Mouse (Mus musculus): ENCODE measurements around the gene Mcm7.
A peak's percentile ranks its signal among the peaks of the same experiment; 100 is the strongest.

DNA sequence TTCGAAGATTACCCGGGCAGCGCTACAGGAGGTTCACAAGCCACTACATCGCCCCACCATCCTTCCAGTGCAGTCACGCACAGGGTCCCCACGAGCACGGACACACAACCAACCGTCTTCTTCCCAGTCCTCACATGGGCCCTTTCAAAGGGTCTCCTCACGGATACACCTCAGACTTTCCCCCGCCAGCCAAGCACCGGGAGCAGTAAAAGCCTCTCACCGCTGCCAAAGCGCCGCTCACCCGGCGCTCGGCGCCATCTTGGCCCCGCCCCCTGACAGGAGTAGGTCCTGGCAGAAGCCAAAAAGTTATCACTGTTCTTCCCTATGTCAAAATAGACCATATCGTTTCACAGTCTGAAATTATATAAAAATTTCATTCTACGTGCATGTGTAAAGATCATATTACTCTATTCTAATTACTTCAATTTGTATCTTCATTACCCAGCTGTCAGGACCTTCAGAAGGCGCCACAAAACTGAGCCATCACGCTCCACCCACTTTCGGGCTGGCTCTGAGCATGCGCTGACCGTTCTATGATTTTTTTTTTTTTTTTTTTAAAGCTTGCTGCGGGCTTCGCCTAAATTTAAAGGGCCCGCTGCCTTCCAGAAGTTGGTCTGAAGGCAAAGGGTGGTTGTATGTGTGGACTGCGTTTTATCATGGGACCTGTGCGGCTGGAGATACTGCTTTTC, 14.9 kb upstream of the Mcm7 start, which contains the start of the genes Taf6 and Cnpy4:
- no peak; the same call in 1 of the 2 replicates for TF ChIP-seq ZKSCAN1 (IDR thresholded peaks at IDR 0.05; ENCODE audit: low read depth, low read length)
- peak; percentile 98 to 100 for TF ChIP-seq POLR2A (IDR thresholded peaks at IDR 0.05; ENCODE audit: control insufficient read depth in 1 of 2, insufficient read depth in 1 of 2, low read depth in 1 of 2, low read length in 2 of 2, poor library complexity in 1 of 2)
- no peak for TF ChIP-seq CTCF (IDR thresholded peaks at IDR 0.05 in 2 of 3, conservative IDR thresholded peaks at IDR 0.05 in 1 of 3; ENCODE audit: control insufficient read depth in 1 of 3, insufficient read depth in 1 of 3, low read depth in 2 of 3, low read length in 3 of 3, poor library complexity in 1 of 3, severe bottlenecking in 1 of 3)
- no peak for TF ChIP-seq SMC3 (IDR thresholded peaks at IDR 0.05; ENCODE audit: low read depth, low read length)
- TF ChIP-seq TCF12 (IDR thresholded peaks at IDR 0.05; ENCODE audit: low read depth, low read length) = peak; percentile 75
- no peak for TF ChIP-seq CHD2 (IDR thresholded peaks at IDR 0.05; ENCODE audit: low read length)
